Mouse (Mus musculus): ENCODE measurements around the gene Hoxb6.

Gene Hoxb6

DNA sequence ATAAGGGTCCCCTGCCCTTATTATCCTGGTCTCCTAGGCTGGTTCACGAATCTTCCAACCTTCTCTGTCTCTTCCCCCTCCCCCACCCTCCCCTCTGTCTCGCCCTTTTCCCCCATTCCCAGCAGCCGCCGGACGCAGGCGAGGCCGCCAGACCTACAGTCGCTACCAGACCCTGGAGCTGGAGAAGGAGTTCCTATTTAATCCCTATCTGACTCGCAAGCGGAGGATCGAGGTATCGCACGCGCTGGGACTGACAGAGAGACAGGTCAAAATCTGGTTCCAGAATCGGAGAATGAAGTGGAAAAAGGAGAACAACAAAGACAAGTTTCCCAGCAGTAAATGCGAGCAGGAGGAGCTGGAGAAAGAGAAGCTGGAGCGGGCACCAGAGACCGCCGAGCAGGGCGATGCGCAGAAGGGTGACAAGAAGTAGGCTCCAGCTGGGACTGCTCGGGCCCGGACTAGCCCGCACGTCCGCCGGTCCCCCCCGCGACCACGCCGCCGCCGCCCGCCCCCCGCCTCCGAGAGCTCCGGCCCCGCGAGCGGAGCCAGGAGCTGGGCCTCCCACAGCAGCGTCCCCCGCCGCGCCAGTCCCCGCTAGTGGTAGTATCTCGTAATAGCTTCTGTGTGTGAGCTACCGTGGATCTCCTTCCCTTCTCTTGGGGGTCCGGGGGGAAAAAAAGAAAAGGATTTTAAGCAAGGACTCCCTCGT lies 8.1 kb upstream of the Hoxb6 start:
- in situ Hi-C loops (cut with MboI; ENCODE audit: unreplicated experiment in 2 of 2), result loop anchor here (5.0 to 25.0 kb wide), 6 partner anchors 251 to 778 kb away; partner anchors contain the start of gene Osbpl7 (in 1 of the 2)

GRCm38 (mm10) chr11:96284774-96285734 lies 7.2 kb upstream of the Hoxb6 start:
- in situ Hi-C loops (cut with MboI; ENCODE audit: unreplicated experiment in 2 of 2), result loop anchor here (5.0 to 25.0 kb wide), 6 partner anchors 250 to 777 kb away; partner anchors contain the start of gene Osbpl7 (in 1 of the 2)

DNA sequence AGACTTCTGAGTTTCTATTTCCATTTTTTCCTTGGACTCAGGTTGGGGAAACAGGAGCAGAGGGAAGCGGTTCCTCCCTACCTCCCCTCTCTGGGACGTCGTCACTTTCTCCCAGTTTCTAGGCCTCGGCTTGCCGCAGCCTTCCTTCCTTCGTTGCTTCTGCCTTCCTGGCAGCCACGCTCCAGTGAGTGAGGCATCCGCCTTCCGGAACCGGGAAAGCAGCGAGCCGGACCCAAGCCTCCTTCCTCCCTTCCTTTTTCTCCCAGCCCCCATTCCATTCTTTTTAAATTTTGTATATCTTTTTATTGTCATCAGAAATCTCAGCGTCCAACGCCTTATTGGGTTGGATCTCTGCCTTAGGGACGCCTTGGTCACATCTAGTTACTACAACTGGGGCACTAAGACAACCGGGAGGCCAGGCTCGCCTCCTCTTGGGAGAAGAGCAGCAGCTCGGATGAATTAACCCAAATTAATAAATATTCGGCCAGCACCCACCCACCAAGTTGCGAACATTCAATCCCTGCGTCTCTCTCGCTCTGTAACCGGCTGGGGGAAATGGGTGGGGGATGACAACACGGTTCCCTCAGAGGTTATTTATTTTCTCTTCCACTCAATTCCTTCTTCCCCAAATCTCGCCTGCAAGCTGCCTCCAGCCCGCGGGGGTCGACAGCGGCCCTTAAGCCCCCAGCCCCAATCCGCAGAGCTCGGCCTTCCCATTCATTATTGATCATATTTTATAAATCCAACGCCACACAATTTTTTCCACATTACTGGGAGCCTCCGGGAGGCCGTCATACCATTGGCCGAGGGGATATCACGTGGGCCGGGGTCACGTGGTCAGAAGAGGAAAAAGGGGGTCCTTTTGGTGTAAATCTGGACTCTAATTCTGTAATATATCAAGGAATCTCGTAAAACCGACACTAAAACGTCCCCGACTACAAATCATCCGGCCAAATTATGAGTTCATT lies 6.2 kb upstream of the Hoxb6 start, which contains the start of gene Hoxb7:
Hoxb7 (plus strand) TSS at position 853 of the 968 bp plus-strand sequence.
- in situ Hi-C loops (cut with MboI; ENCODE audit: unreplicated experiment in 2 of 2), result loop anchor here (10.0 to 25.0 kb wide), 4 partner anchors 249 to 776 kb away; partner anchors contain the start of gene Osbpl7 (in 1 of the 2)

DNA sequence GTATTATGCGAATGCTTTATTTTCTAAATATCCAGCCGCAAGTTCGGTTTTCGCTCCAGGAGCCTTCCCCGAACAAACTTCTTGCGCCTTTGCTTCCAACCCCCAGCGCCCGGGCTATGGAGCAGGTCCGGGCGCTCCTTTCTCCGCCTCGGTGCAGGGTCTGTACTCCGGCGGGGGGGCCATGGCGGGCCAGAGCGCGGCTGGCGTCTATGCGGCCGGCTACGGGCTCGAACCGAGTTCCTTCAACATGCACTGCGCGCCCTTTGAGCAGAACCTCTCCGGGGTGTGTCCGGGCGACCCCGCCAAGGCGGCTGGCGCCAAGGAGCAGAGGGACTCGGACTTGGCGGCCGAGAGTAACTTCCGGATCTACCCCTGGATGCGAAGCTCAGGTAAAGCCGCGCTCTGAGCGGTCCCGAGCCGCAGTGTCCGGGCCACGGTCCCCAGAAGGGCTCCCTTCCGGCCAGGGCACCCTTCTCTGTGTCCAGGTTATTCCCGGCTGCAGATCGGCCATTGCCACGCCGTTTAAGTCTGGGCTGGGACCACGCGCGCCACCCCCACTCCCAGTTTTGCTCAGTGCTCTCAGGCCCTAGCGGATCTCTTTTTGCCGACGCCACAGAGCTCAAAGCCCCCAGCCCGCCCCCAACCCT lies 5.4 kb upstream of the Hoxb6 start:
- in situ Hi-C loops (cut with MboI; ENCODE audit: unreplicated experiment in 2 of 2), result loop anchor here (10.0 to 25.0 kb wide), 4 partner anchors 248 to 775 kb away; partner anchors contain the start of gene Osbpl7 (in 1 of the 2)

DNA sequence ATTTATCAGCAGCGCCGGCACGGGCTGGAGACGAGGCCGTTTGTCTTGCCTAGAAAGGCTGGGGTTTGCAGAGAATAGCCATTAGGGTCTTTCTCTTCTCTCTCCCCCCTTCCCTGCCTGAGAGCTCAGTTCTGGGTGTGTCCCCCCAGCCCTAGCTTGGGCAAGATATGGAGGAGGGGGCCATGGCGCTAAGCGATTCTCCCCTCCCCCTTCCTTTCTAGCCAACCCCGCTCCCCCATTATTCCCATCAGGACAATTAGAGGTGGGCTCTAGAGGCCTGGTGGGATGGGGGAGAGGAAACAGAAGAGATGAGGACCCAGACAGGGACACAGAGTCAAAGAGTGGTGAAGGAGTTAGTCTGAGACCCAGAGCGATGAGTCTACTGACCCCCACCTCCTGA lies 4.9 kb upstream of the Hoxb6 start:
- in situ Hi-C loops (cut with MboI; ENCODE audit: unreplicated experiment in 2 of 2), result loop anchor here (10.0 to 25.0 kb wide), 4 partner anchors 247 to 775 kb away; partner anchors contain the start of gene Osbpl7 (in 1 of the 2)

DNA sequence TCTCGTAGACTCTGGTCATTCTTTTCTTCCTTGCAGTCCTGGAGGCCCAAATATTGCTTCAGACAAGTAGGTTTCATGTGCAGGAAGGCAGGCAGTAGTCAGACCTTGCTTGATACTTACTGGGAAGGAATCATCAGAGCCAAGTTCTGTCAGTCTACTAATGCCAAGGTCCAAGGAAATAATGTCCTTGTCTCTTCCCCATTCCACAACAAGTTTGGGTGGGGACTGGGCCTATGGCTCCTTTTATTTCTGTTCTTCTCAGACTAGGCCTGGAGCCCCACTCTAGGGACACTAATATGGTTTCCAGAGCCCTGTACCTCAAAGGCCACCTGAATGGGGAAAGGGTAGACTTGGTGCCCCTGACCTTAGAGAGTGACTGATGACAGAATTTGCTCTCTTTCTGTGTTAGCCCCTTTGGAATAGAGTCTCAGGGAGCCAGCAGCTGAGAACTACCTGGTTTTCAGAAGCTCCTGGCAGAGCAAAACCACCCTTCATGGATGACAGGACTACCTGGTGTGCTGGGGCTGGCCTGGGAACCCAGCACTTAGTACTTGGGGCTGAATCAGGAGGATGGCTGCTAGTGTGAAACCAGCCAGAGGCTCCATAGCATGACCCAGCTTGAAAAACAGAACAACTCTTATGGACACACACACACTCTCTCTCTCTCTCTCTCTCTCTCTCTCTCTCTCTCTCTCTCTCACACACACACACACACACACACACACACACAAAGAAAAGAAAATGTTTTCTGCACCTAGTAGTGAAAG lies 3.6 kb upstream of the Hoxb6 start:
- in situ Hi-C loops (cut with MboI; ENCODE audit: unreplicated experiment in 2 of 2), result loop anchor here (10.0 to 25.0 kb wide), 4 partner anchors 246 to 774 kb away; partner anchors contain the start of gene Osbpl7 (in 1 of the 2)

GRCm38 (mm10) chr11:96289293-96289692 lies 3.0 kb upstream of the Hoxb6 start:
- in situ Hi-C loops (cut with MboI; ENCODE audit: unreplicated experiment in 2 of 2), result loop anchor here (10.0 to 25.0 kb wide), 4 partner anchors 246 to 773 kb away; partner anchors contain the start of gene Osbpl7 (in 1 of the 2)

GRCm38 (mm10) chr11:96289837-96290236 lies 2.4 kb upstream of the Hoxb6 start:
- in situ Hi-C loops (cut with MboI; ENCODE audit: unreplicated experiment in 2 of 2), result loop anchor here (10.0 to 25.0 kb wide), 4 partner anchors 245 to 772 kb away; partner anchors contain the start of gene Osbpl7 (in 1 of the 2)

GRCm38 (mm10) chr11:96290705-96291355 lies 1.4 kb upstream of the Hoxb6 start:
- in situ Hi-C loops (cut with MboI; ENCODE audit: unreplicated experiment in 2 of 2), result loop anchor here in 1 of 2 experiments (25.0 kb wide), 2 partner anchors 471 to 771 kb away; partner anchors contain the start of gene Osbpl7

DNA sequence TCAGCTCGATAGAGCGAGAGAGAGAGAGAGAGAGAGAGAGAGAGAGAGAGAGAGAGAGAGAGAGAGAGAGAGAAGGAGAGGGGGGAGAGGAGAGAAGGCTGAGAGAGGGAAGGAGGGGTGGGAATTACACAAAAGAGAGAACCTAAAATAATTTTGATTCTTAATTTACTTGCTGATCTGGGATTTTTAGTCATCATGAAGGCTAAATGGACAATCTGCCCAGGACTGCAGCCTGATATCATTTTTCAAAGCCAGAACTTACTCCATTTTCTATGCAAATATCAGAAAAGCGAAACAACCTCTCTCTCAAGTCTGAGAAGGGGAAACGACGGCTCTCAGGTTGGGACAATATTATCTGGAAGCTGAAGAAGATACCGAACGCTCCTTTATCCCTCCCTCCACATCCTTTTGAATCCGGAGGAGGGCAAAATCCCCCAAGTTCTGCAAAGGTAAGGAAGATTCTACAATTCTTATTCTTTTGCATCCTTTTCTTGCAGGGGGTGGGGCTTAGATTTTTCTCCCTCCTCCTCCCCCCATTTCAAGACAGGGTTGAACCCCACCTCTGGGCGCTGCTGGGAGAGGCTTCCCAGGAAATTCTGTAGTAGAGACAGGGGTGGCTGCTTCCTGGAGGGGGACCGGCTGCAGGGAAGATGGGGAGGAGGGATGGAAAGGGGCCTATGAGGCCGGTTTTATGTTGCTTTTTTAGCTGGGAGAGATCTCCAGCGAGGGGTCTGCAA lies 457 bp downstream of the Hoxb6 start:
- in situ Hi-C loops (cut with MboI; ENCODE audit: unreplicated experiment in 2 of 2), result loop anchor here in 1 of 2 experiments (25.0 kb wide), 2 partner anchors 470 to 770 kb away; partner anchors contain the start of gene Osbpl7

DNA sequence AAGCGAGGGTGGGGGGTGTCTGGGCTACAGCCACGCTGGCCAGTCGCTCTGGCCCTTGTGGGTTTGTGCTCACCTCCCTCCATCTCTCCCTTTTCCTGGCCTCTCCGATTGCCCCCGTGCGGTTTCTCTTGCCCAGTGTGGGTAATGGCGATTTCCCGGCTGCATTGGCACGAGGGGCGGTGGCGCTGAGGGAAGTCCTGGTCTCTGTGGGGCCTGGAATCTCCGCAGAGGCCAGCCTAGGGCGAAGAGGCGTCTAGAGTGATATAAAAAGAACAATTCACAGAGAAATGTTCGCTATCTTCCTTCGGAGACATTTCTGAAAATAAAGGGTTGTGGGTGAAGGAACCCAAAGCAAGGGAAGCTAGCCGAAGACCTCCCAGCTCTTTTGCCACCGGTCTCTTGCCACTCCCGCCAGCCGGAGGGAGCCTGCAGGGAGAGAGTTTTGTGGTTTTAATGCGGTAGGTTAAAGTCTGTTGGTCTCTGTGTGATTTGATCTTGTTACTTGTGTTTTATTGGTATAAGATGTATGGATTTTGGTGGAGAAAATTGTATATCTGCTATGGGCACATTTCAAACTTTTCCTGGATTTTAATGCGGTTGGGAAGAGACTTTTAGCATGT lies 1.1 kb downstream of the Hoxb6 start:
- in situ Hi-C loops (cut with MboI; ENCODE audit: unreplicated experiment in 2 of 2), result loop anchor here in 1 of 2 experiments (25.0 kb wide), 2 partner anchors 469 to 769 kb away; partner anchors contain the start of gene Osbpl7

GRCm38 (mm10) chr11:96294245-96295091 lies 2.2 kb downstream of the Hoxb6 start:
- in situ Hi-C loops (cut with MboI; ENCODE audit: unreplicated experiment in 2 of 2), result loop anchor here in 1 of 2 experiments (25.0 kb wide), 2 partner anchors 468 to 768 kb away; partner anchors contain the start of gene Osbpl7

- in situ Hi-C loops (cut with MboI; ENCODE audit: unreplicated experiment in 2 of 2), result loop anchor here in 1 of 2 experiments (25.0 kb wide), 2 partner anchors 467 to 767 kb away; partner anchors contain the start of gene Osbpl7
Observed at GRCm38 (mm10) chr11:96295092-96295835, 3.0 kb downstream of the Hoxb6 start.

DNA sequence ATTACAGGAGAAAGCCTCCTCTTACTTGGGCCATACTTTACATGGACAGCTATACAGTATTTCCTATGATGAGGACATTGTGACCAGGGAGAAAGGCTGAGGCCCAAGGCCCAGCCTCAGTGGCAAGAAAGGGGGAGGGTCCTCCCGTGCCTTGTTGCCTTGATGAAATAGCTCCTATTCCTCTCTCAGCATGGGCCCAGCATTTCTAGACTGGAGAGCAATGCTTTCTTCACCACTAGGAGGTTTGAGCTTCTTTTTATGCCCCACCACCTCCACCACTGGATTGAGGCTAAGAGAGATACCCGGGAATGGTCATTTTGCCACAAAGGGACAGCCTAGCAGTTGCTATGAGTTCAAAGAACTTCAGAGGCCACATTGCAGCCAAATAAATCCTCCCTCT lies 4.7 kb downstream of the Hoxb6 start:
- in situ Hi-C loops (cut with MboI; ENCODE audit: unreplicated experiment in 2 of 2), result loop anchor here in 1 of 2 experiments (25.0 kb wide), 2 partner anchors 465 to 765 kb away; partner anchors contain the start of gene Osbpl7

Measured in v-Abl transformed pro-B cells (cell line).